In the genomic region with DNA sequence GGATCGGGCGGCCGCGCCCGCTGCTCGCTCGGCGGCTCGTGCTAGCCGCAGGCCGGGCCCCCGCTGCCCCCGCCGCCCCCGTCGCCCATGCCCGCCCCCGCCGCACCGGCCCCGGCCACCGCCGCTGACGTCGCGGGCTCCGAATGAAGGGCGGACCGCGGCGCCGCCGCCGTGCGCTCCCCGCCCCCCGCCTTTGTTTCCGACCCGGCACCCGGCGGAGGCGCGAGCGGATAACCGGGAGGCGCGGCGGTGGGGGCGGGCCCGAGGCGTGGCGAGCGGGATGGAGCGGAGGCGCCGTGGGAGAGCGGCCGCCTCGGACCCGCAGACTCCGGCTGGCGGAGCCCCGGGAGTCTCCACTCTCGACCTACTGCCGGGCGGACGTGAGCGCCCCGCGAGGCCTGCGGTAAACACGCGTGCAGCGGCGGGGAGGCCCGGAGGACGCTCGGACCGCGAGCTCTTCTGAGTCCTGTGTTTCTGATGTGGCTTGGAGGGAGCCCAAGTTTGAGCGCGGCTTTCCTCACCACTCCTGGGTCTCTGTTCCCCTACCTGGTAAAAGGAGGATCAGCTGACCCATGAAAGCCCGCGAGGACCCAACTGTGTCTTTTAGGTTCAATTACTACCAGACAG, we compare ENCODE assay signal across 8 mouse cellular contexts. TPM values are rescaled to one million over a fixed set of nuclear protein-coding genes. Genes with fewer than 3 reads are reported as not detected.
DNase-seq lines count a peak whose midpoint lies in the region; ATAC-seq and TF ChIP-seq lines count a peak whose summit lies in the region.

A gene (minus strand): TSS at position 200 of the 627 bp plus-strand sequence.

- no peak for DNase-seq in G1E (ENCODE audit: low spot score)
- peak; percentile 79 for DNase-seq in heart, postnatal 4 days
- peak; percentile 61 to 82 for DNase-seq in layer of hippocampus, postnatal 10 days (ENCODE audit: low spot score in 2 of 2)
- peak; percentile 74 for DNase-seq in lung, postnatal 14 days
- DNase-seq in retina, embryonic 14.5 days (ENCODE audit: low spot score) = peak; percentile 67
- DNase-seq in yolk sac, embryonic 10.5 days (ENCODE audit: low spot score) = peak; percentile 54

- H3K4me1 ChIP-seq in G1E (ENCODE audit: insufficient read depth, low read depth, low read length) = peaks cover 68% of the 10 kb centered on the region
- peaks cover 41% of the 10 kb centered on the region for H3K4me1 ChIP-seq in forebrain, embryonic 16.5 days (replicated peaks; ENCODE audit: control insufficient read depth, insufficient read depth, low read length)

- TF ChIP-seq CTCF in G1E (IDR thresholded peaks at IDR 0.05; ENCODE audit: low read depth, low read length) = no peak

- peaks cover 9% of the 10 kb centered on the region for H3K36me3 ChIP-seq in G1E (replicated peaks)
- H3K36me3 ChIP-seq in forebrain, embryonic 16.5 days (ENCODE audit: control insufficient read depth, insufficient read depth) = peaks cover 11% of the 10 kb centered on the region

- under 1% methylated on average over 59 of the region's 84 CpGs for WGBS in forebrain, embryonic 16.5 days

- peaks cover 39% of the 10 kb centered on the region for H3K27me3 ChIP-seq in G1E (ENCODE audit: insufficient read depth, low read length)
- H3K27me3 ChIP-seq in forebrain, embryonic 16.5 days (replicated peaks; ENCODE audit: control insufficient read depth, insufficient read depth, low read length) = no peaks in the 10 kb centered on the region

- no peak for ATAC-seq in G1E (ENCODE audit: extremely low read depth, insufficient number of reproducible peaks, low FRiP score, poor library complexity, severe bottlenecking)
- 0 out of 2 replicates have a peak, but pooled peaks have one; percentile 11 for ATAC-seq in cerebellum, adult (ENCODE audit: insufficient number of reproducible peaks, low FRiP score, low TSS enrichment)
- ATAC-seq in forebrain, embryonic 16.5 days = peak; percentile 69

- peak within 1 kb of the TSS; percentile 72 for H3K4me3 ChIP-seq in G1E (ENCODE audit: low read depth, low read length)
- peak within 1 kb of the TSS; percentile 81 for H3K4me3 ChIP-seq in forebrain, embryonic 16.5 days (replicated peaks; ENCODE audit: low read length)

- peak within 1 kb of the TSS; percentile 99 for H3K9ac ChIP-seq in forebrain, embryonic 16.5 days (replicated peaks; ENCODE audit: low read depth, low read length)

- peak within 1 kb of the TSS; percentile 69 for H3K4me2 ChIP-seq in forebrain, embryonic 16.5 days (ENCODE audit: low read length)

- H3K27ac ChIP-seq in forebrain, embryonic 16.5 days (ENCODE audit: low read length) = peak within 1 kb of the TSS; percentile 98

- no peaks in the 10 kb centered on the region for H3K9me3 ChIP-seq in G1E (replicated peaks)
- H3K9me3 ChIP-seq in forebrain, embryonic 16.5 days (ENCODE audit: control insufficient read depth, low read length) = no peaks in the 10 kb centered on the region

RNA-seq across cellular contexts. Expression of the gene that starts here (rescaled TPM):
- total RNA-seq in G1E (2014; fragmentation: Nextera tagmentation) = 9.7 and 23.3 TPM in 2 replicates
- 4.2 and 5.7 TPM in 2 replicates for total RNA-seq in G1E (2017)
- 10.9 and 14.1 TPM in 2 replicates for polyA plus RNA-seq in G1E (2012)
- 71.4 and 74.9 TPM in 2 replicates for polyA plus RNA-seq in forebrain, embryonic 16.5 days (2015; fragmentation: Nextera tagmentation; extraction: Ambion mirVana)
- total RNA-seq in heart, postnatal 4 days (2021) = 100 to 1,000 TPM; 141 to 164 TPM
- 10 to 100 TPM; 50.2 to 56.5 TPM for total RNA-seq in layer of hippocampus, postnatal 10 days (2021)
